Mouse (Mus musculus): ENCODE measurements around the gene Stk16.

GRCm38 (mm10) chr1:75216797-75217585 lies 6.4 kb downstream of the Stk16 start:
- no peak for TF ChIP-seq CTCF (IDR thresholded peaks at IDR 0.05; ENCODE audit: low read depth, low read length)
- TF ChIP-seq GATA1 (IDR thresholded peaks at IDR 0.05; ENCODE audit: borderline replicate concordance, low read length), result no peak
- TF ChIP-seq TAL1 (conservative IDR thresholded peaks at IDR 0.05; ENCODE audit: low read depth, low read length), result 0 out of 2 replicates have a peak, but pooled peaks have one; percentile 11
- no peak for TF ChIP-seq POLR2AphosphoS5 (IDR thresholded peaks at IDR 0.05; ENCODE audit: insufficient replicate concordance, low read depth, low read length)

Measured in G1E (cell line).